Mouse (Mus musculus): ENCODE results near the gene Fam71e1. TPM values are rescaled to one million over a fixed set of nuclear protein-coding genes. Genes with fewer than 3 reads are reported as not detected.
A peak's percentile ranks its signal among the peaks of the same experiment; 100 is the strongest.

Fam71e1 gene
- polyA plus RNA-seq, 1 experiment from 2014 or later = 6.2 TPM

- Histone ChIP-seq H3K27ac (ENCODE audit: low read length) (no peak overlapping the region), H3K9ac (ENCODE audit: low read depth, low read length) (no peak overlapping the region), H3K36me3 (ENCODE audit: control insufficient read depth, insufficient read depth, low read length) (0 out of 2 replicates have a peak, but pooled peaks cover 4% of the 10 kb centered on the region)
These were observed 25.4 kb upstream of the Fam71e1 start for GRCm38 (mm10) chr7:44470696-44471612.

GRCm38 (mm10) chr7:44471880-44472557 lies 24.4 kb upstream of the Fam71e1 start:
- Histone ChIP-seq H3K36me3 (ENCODE audit: control insufficient read depth, insufficient read depth, low read length) (0 out of 2 replicates have a peak, but pooled peaks cover 4% of the 10 kb centered on the region), H3K9me3 (ENCODE audit: control insufficient read depth, low read length) (no peaks in the 10 kb centered on the region), H3K4me3 (ENCODE audit: low read length) (no peak overlapping the region), H3K4me1 (ENCODE audit: control insufficient read depth, insufficient read depth, low read length) (peaks cover 19% of the 10 kb centered on the region), H3K27ac (ENCODE audit: low read length) (no peak overlapping the region), H3K9ac (ENCODE audit: low read depth, low read length) (no peak overlapping the region), H3K4me2 (ENCODE audit: low read depth, low read length) (no peak overlapping the region), H3K27me3 (replicated peaks; ENCODE audit: control insufficient read depth, insufficient read depth, low read length) (no peaks in the 10 kb centered on the region; the same call in 1 of the 2 replicates)
- no peak for ATAC-seq
- 44% methylated on average over 6 of the region's 6 CpGs for WGBS

More at GRCm38 (mm10) chr7:44470696-44471612, 25.4 kb upstream of the Fam71e1 start:
- no peaks in the 10 kb centered on the region; the same call in 1 of the 2 replicates for H3K27me3 ChIP-seq (replicated peaks; ENCODE audit: control insufficient read depth, insufficient read depth, low read length)
- no peak overlapping the region for H3K4me3 ChIP-seq (ENCODE audit: low read length)
- WGBS = 82% methylated on average over 16 of the region's 16 CpGs
- no peaks in the 10 kb centered on the region for H3K9me3 ChIP-seq (ENCODE audit: control insufficient read depth, low read length)
- no peak for ATAC-seq
- peaks cover 19% of the 10 kb centered on the region for H3K4me1 ChIP-seq (ENCODE audit: control insufficient read depth, insufficient read depth, low read length)
- H3K4me2 ChIP-seq (ENCODE audit: low read depth, low read length) = no peak overlapping the region

- Histone ChIP-seq H3K4me1 (ENCODE audit: control insufficient read depth, insufficient read depth, low read length) (peaks cover 19% of the 10 kb centered on the region), H3K36me3 (ENCODE audit: control insufficient read depth, insufficient read depth, low read length) (0 out of 2 replicates have a peak, but pooled peaks cover 4% of the 10 kb centered on the region), H3K9ac (ENCODE audit: low read depth, low read length) (no peak overlapping the region), H3K9me3 (ENCODE audit: control insufficient read depth, low read length) (no peaks in the 10 kb centered on the region), H3K27me3 (replicated peaks; ENCODE audit: control insufficient read depth, insufficient read depth, low read length) (no peaks in the 10 kb centered on the region; the same call in 1 of the 2 replicates), H3K4me2 (ENCODE audit: low read depth, low read length) (no peak overlapping the region), H3K27ac (ENCODE audit: low read length) (no peak overlapping the region), H3K4me3 (ENCODE audit: low read length) (no peak overlapping the region)
- no peak for ATAC-seq
- 18% methylated on average over 1 of the region's 1 CpGs for WGBS
These were observed 23.9 kb upstream of the Fam71e1 start for GRCm38 (mm10) chr7:44472558-44472885.

GRCm38 (mm10) chr7:44472961-44473646 lies 23.3 kb upstream of the Fam71e1 start:
- WGBS = 42% methylated on average over 9 of the region's 9 CpGs
- Histone ChIP-seq H3K9ac (ENCODE audit: low read depth, low read length) (peak overlapping the region; percentile 46), H3K4me3 (ENCODE audit: low read length) (no peak overlapping the region), H3K4me2 (ENCODE audit: low read depth, low read length) (no peak overlapping the region), H3K4me1 (ENCODE audit: control insufficient read depth, insufficient read depth, low read length) (peaks cover 19% of the 10 kb centered on the region), H3K36me3 (ENCODE audit: control insufficient read depth, insufficient read depth, low read length) (0 out of 2 replicates have a peak, but pooled peaks cover 4% of the 10 kb centered on the region), H3K27ac (ENCODE audit: low read length) (peak overlapping the region; percentile 31; the same call in 1 of the 2 replicates), H3K27me3 (replicated peaks; ENCODE audit: control insufficient read depth, insufficient read depth, low read length) (no peaks in the 10 kb centered on the region; the same call in 1 of the 2 replicates), H3K9me3 (ENCODE audit: control insufficient read depth, low read length) (no peaks in the 10 kb centered on the region)
- ATAC-seq = peak; percentile 27

- 19% methylated on average over 4 of the region's 4 CpGs for WGBS
- H3K4me2 ChIP-seq (ENCODE audit: low read depth, low read length) = no peak overlapping the region
These were observed 22.0 kb upstream of the Fam71e1 start for GRCm38 (mm10) chr7:44474419-44474818.

GRCm38 (mm10) chr7:44475046-44475614 lies 21.3 kb upstream of the Fam71e1 start:
- H3K4me1 ChIP-seq (ENCODE audit: control insufficient read depth, insufficient read depth, low read length) = peaks cover 11% of the 10 kb centered on the region
- H3K36me3 ChIP-seq (ENCODE audit: control insufficient read depth, insufficient read depth, low read length) = 0 out of 2 replicates have a peak, but pooled peaks cover 4% of the 10 kb centered on the region
- H3K9ac ChIP-seq (ENCODE audit: low read depth, low read length) = no peak overlapping the region
- peaks cover 3% of the 10 kb centered on the region; the same call in 1 of the 2 replicates for H3K27me3 ChIP-seq (replicated peaks; ENCODE audit: control insufficient read depth, insufficient read depth, low read length)
- no peak overlapping the region for H3K4me2 ChIP-seq (ENCODE audit: low read depth, low read length)
- H3K27ac ChIP-seq (ENCODE audit: low read length) = no peak overlapping the region
- no peaks in the 10 kb centered on the region for H3K9me3 ChIP-seq (ENCODE audit: control insufficient read depth, low read length)
- H3K4me3 ChIP-seq (ENCODE audit: low read length) = no peak overlapping the region
- 41% methylated on average over 5 of the region's 5 CpGs for WGBS
- no peak for ATAC-seq

More at GRCm38 (mm10) chr7:44474419-44474818, 22.0 kb upstream of the Fam71e1 start:
- Histone ChIP-seq H3K27ac (ENCODE audit: low read length) (no peak overlapping the region), H3K4me1 (ENCODE audit: control insufficient read depth, insufficient read depth, low read length) (peaks cover 11% of the 10 kb centered on the region), H3K27me3 (replicated peaks; ENCODE audit: control insufficient read depth, insufficient read depth, low read length) (no peaks in the 10 kb centered on the region; the same call in 1 of the 2 replicates), H3K36me3 (ENCODE audit: control insufficient read depth, insufficient read depth, low read length) (0 out of 2 replicates have a peak, but pooled peaks cover 4% of the 10 kb centered on the region), H3K4me3 (ENCODE audit: low read length) (no peak overlapping the region), H3K9ac (ENCODE audit: low read depth, low read length) (peak overlapping the region; percentile 27; the same call in 1 of the 2 replicates), H3K9me3 (ENCODE audit: control insufficient read depth, low read length) (no peaks in the 10 kb centered on the region)
- ATAC-seq = peak; percentile 23

- H3K9me3 ChIP-seq (ENCODE audit: control insufficient read depth, low read length) = no peaks in the 10 kb centered on the region
- H3K4me2 ChIP-seq (ENCODE audit: low read depth, low read length) = no peak overlapping the region
- peaks cover 3% of the 10 kb centered on the region; the same call in 1 of the 2 replicates for H3K27me3 ChIP-seq (replicated peaks; ENCODE audit: control insufficient read depth, insufficient read depth, low read length)
- no peak overlapping the region for H3K9ac ChIP-seq (ENCODE audit: low read depth, low read length)
- no peak overlapping the region for H3K27ac ChIP-seq (ENCODE audit: low read length)
- 71% methylated on average over 3 of the region's 3 CpGs for WGBS
- H3K36me3 ChIP-seq (ENCODE audit: control insufficient read depth, insufficient read depth, low read length) = no peaks in the 10 kb centered on the region
- H3K4me3 ChIP-seq (ENCODE audit: low read length) = no peak overlapping the region
- ATAC-seq = peak; percentile 56; the same call in 1 of the 2 replicates
- no peaks in the 10 kb centered on the region for H3K4me1 ChIP-seq (ENCODE audit: control insufficient read depth, insufficient read depth, low read length)
These were observed 13.4 kb upstream of the Fam71e1 start for GRCm38 (mm10) chr7:44482836-44483435.

GRCm38 (mm10) chr7:44484109-44484508 lies 12.3 kb upstream of the Fam71e1 start:
- Histone ChIP-seq H3K4me1 (ENCODE audit: control insufficient read depth, insufficient read depth, low read length) (no peaks in the 10 kb centered on the region), H3K9ac (ENCODE audit: low read depth, low read length) (no peak overlapping the region), H3K36me3 (ENCODE audit: control insufficient read depth, insufficient read depth, low read length) (no peaks in the 10 kb centered on the region), H3K27ac (ENCODE audit: low read length) (no peak overlapping the region), H3K27me3 (replicated peaks; ENCODE audit: control insufficient read depth, insufficient read depth, low read length) (peaks cover 3% of the 10 kb centered on the region; the same call in 1 of the 2 replicates), H3K4me2 (ENCODE audit: low read depth, low read length) (no peak overlapping the region), H3K4me3 (ENCODE audit: low read length) (no peak overlapping the region), H3K9me3 (ENCODE audit: control insufficient read depth, low read length) (no peaks in the 10 kb centered on the region)
- ATAC-seq = no peak
- whole genome bisulfite sequencing = 100% methylated on average over 1 of the region's 1 CpGs
